Mouse (Mus musculus) spleen, adult 2 months (tissue): ENCODE results near the gene Adam1b. TPM values are rescaled to one million over a fixed set of nuclear protein-coding genes. Genes with fewer than 3 reads are reported as not detected.
"Not testable (repeated sequence)": the region's sequence is repeated elsewhere in the genome, so short reads cannot be mapped to it uniquely, and the experiment has no call there.

Experiments used
- DNase-seq, 2 experiments: peaks; one replicate each; pipeline versions ENCODE4 v3.0.0 to v3.0.0-alpha.2; 2012 to 2021; ENCODE audit warnings: low spot score in 2 of 2, low read depth in 1 of 2
- H3K27ac ChIP-seq: fragments of 200-500 bp; 2 replicates; pipeline ENCODE4 v1.5.1; 2012; ENCODE audit warnings: low read length, inconsistent platforms; ENCODE audit not compliant: insufficient read depth
- H3K27me3 ChIP-seq: fragments of 200-500 bp; 2 replicates; pipeline ENCODE4 v1.6.1; 2012; ENCODE audit warnings: mild to moderate bottlenecking, moderate library complexity, low read length, inconsistent platforms; ENCODE audit not compliant: control insufficient read depth, insufficient read depth
- H3K36me3 ChIP-seq: fragments of 200-500 bp; 2 replicates; pipeline ENCODE4 v1.6.1; 2012; ENCODE audit warnings: mild to moderate bottlenecking, low read length, inconsistent platforms; ENCODE audit not compliant: control insufficient read depth, insufficient read depth
- H3K4me1 ChIP-seq: fragments of 200-500 bp; 2 replicates; pipeline ENCODE4 v1.6.1; 2011; ENCODE audit warnings: inconsistent platforms; ENCODE audit not compliant: control insufficient read depth, insufficient read depth, insufficient read length
- H3K4me3 ChIP-seq: fragments of 200-500 bp; 2 replicates; pipeline ENCODE4 v1.5.1; 2011; ENCODE audit warnings: mild to moderate bottlenecking, inconsistent platforms; ENCODE audit not compliant: insufficient read depth, insufficient read length; ENCODE audit errors: extremely low read depth
- CTCF ChIP-seq: fragments of 200-500 bp; IDR thresholded peaks from 2 replicates; pipeline ENCODE4 v1.5.1; 2011; ENCODE audit warnings: mild to moderate bottlenecking, inconsistent platforms; ENCODE audit not compliant: insufficient read depth, insufficient read length, insufficient replicate concordance; ENCODE audit errors: extremely low read depth
- POLR2A ChIP-seq: fragments of 200-500 bp; IDR thresholded peaks from 2 replicates; pipeline ENCODE4 v1.6.1; 2011; ENCODE audit warnings: low read depth, low read length, inconsistent platforms
- WGBS: fragments of 180-500 bp; shearing (Covaris S2); methylation state at CpG from one replicate; pipeline ENCODE4 v1.1.7; 2018; 5-methylcytosine and 5-hydroxymethylcytosine counted together
- polyA plus RNA-seq: library from polyadenylated mRNA; depleted of rRNA; stranded (reverse); fragments of >200 nt; gene quantifications from 2 replicates; pipeline ENCODE4 v1.2.3, GENCODE M21; 2012

Adam1b gene
- polyA plus RNA-seq, 1 experiment: 0.02 TPM

- no peak for DNase-seq
- TF ChIP-seq POLR2A (no peak), CTCF (no peak)
- WGBS: 94% methylated on average over 7 of the region's 7 CpGs
- Histone ChIP-seq H3K4me3 (no peak overlapping the region), H3K27me3 (no peaks in the 10 kb centered on the region), H3K27ac (no peak overlapping the region), H3K4me1 (no peaks in the 10 kb centered on the region), H3K36me3 (peaks cover 57% of the 10 kb centered on the region)
These were observed 23.3 kb upstream of the Adam1b start for GRCm38 (mm10) chr5:121526526-121526925.

- Histone ChIP-seq H3K4me1 (no peaks in the 10 kb centered on the region), H3K27me3 (no peaks in the 10 kb centered on the region), H3K36me3 (peaks cover 57% of the 10 kb centered on the region), H3K27ac (no peak overlapping the region), H3K4me3 (no peak overlapping the region)
- no peak for DNase-seq
- TF ChIP-seq CTCF (no peak), POLR2A (no peak)
- 94% methylated on average over 14 of the region's 14 CpGs for WGBS
These were observed 22.7 kb upstream of the Adam1b start for GRCm38 (mm10) chr5:121525774-121526450.

GRCm38 (mm10) chr5:121519758-121520157 lies 16.5 kb upstream of the Adam1b start:
- not testable (repeated sequence) for H3K27ac ChIP-seq, H3K4me3 ChIP-seq, DNase-seq, H3K4me1 ChIP-seq, H3K27me3 ChIP-seq
- 50% methylated on average over 11 of the region's 17 CpGs for WGBS
- H3K36me3 ChIP-seq: peaks cover 17% of the 10 kb centered on the region

GRCm38 (mm10) chr5:121518983-121519382 lies 15.7 kb upstream of the Adam1b start:
- WGBS: 86% methylated on average over 9 of the region's 9 CpGs
- TF ChIP-seq CTCF (no peak), POLR2A (no peak)
- Histone ChIP-seq H3K4me1 (0 out of 2 replicates have a peak, but pooled peaks cover 2% of the 10 kb centered on the region), H3K4me3 (no peak overlapping the region), H3K36me3 (peaks cover 12% of the 10 kb centered on the region), H3K27ac (no peak overlapping the region), H3K27me3 (no peaks in the 10 kb centered on the region)
- DNase-seq: no peak

GRCm38 (mm10) chr5:121510009-121510408 lies 6.8 kb upstream of the Adam1b start:
- Histone ChIP-seq H3K4me3 (no peak overlapping the region), H3K36me3 (no peaks in the 10 kb centered on the region), H3K27ac (no peak overlapping the region), H3K27me3 (no peaks in the 10 kb centered on the region), H3K4me1 (no peaks in the 10 kb centered on the region)
- 80% methylated on average over 7 of the region's 7 CpGs for WGBS
- TF ChIP-seq CTCF (no peak), POLR2A (no peak)
- DNase-seq: no peak

- Histone ChIP-seq H3K27me3 (no peaks in the 10 kb centered on the region), H3K4me3 (no peak overlapping the region), H3K36me3 (no peaks in the 10 kb centered on the region), H3K4me1 (no peaks in the 10 kb centered on the region), H3K27ac (no peak overlapping the region)
- no peak for DNase-seq
- WGBS: 84% methylated on average over 1 of the region's 1 CpGs
- TF ChIP-seq POLR2A (no peak), CTCF (no peak)
These were observed 3.6 kb upstream of the Adam1b start for GRCm38 (mm10) chr5:121506846-121507245.

GRCm38 (mm10) chr5:121501424-121501996 lies 1.7 kb downstream of the Adam1b start:
- DNase-seq: peak in 1 of 2 experiments; percentile 7
- not testable (repeated sequence) for H3K4me1 ChIP-seq, H3K27ac ChIP-seq, H3K36me3 ChIP-seq, H3K27me3 ChIP-seq
- 13% methylated on average over 11 of the region's 17 CpGs for WGBS
- peak overlapping the region; percentile 12; the same call in 1 of the 2 replicates for H3K4me3 ChIP-seq
